Mouse (Mus musculus) brain, embryonic 14.5 days (tissue): ENCODE measurements around the gene Rnaseh2a.

Source experiments
- CTCF ChIP-seq: fragments of 200-500 bp; IDR thresholded peaks from 2 replicates; pipeline ENCODE4 v1.5.1; 2012; ENCODE audit warnings: inconsistent platforms, mild to moderate bottlenecking, moderate library complexity, borderline replicate concordance; ENCODE audit not compliant: insufficient read depth, insufficient read length; ENCODE audit errors: extremely low read depth
- POLR2A ChIP-seq: fragments of 200-500 bp; IDR thresholded peaks from 2 replicates; pipeline ENCODE4 v1.6.1; 2012; ENCODE audit warnings: mild to moderate bottlenecking, inconsistent platforms, borderline replicate concordance; ENCODE audit not compliant: poor library complexity, insufficient read depth, insufficient read length, severe bottlenecking; ENCODE audit errors: extremely low read depth

- no peak for TF ChIP-seq CTCF
- TF ChIP-seq POLR2A, result no peak
Measured at GRCm38 (mm10) chr8:84982499-84983011, 13.0 kb upstream of the Rnaseh2a start.
